Mouse (Mus musculus) lung, postnatal 25 days (tissue): ENCODE data around the gene Trim2.

Experiments used
- DNase-seq: peaks from one replicate; pipeline ENCODE4 v3.0.0; 2022; ENCODE audit warnings: low spot score

The Trim2 gene

GRCm38 (mm10) chr3:84319504-84319903, 12.8 kb upstream of the Trim2 start:
- peak; percentile 38 for DNase-seq

- no peak for DNase-seq
These were observed 12.2 kb upstream of the Trim2 start for GRCm38 (mm10) chr3:84318865-84319264.

GRCm38 (mm10) chr3:84314651-84315191, 8.0 kb upstream of the Trim2 start:
- peak; percentile 80 for DNase-seq

- no peak for DNase-seq
These were observed 7.3 kb upstream of the Trim2 start for GRCm38 (mm10) chr3:84313801-84314541.

- peak; percentile 81 for DNase-seq
These were observed 6.5 kb upstream of the Trim2 start for GRCm38 (mm10) chr3:84313003-84313800.

- no peak for DNase-seq
These were observed 5.6 kb upstream of the Trim2 start for GRCm38 (mm10) chr3:84312326-84312725.

GRCm38 (mm10) chr3:84307516-84307915, 839 bp upstream of the Trim2 start:
- DNase-seq, result no peak

- DNase-seq, result no peak
These were observed 761 bp downstream of the Trim2 start for GRCm38 (mm10) chr3:84305722-84306510.

- DNase-seq, result peak; percentile 90
These were observed 1.5 kb downstream of the Trim2 start for GRCm38 (mm10) chr3:84305010-84305692.

GRCm38 (mm10) chr3:84304339-84305009, 2.2 kb downstream of the Trim2 start:
- DNase-seq, result peak; percentile 72

- no peak for DNase-seq
These were observed 3.2 kb downstream of the Trim2 start for GRCm38 (mm10) chr3:84303395-84303949.

GRCm38 (mm10) chr3:84302273-84302672, 4.4 kb downstream of the Trim2 start:
- peak; percentile 51 for DNase-seq

- no peak for DNase-seq
These were observed 5.0 kb downstream of the Trim2 start for GRCm38 (mm10) chr3:84301674-84302073.

GRCm38 (mm10) chr3:84298186-84298585, 8.5 kb downstream of the Trim2 start:
- no peak for DNase-seq

GRCm38 (mm10) chr3:84296676-84297075, 10.0 kb downstream of the Trim2 start:
- no peak for DNase-seq

- no peak for DNase-seq
These were observed 11.9 kb downstream of the Trim2 start for GRCm38 (mm10) chr3:84294734-84295133.

GRCm38 (mm10) chr3:84293666-84294595, 12.7 kb downstream of the Trim2 start:
- no peak for DNase-seq

GRCm38 (mm10) chr3:84292238-84292637, 14.4 kb downstream of the Trim2 start:
- DNase-seq, result no peak

GRCm38 (mm10) chr3:84288931-84289330, 17.7 kb downstream of the Trim2 start:
- DNase-seq, result no peak

- no peak for DNase-seq
These were observed 19.4 kb downstream of the Trim2 start for GRCm38 (mm10) chr3:84287256-84287655.
